Mouse (Mus musculus): Measurements from ENCODE around the gene Ehd4. TPM values are rescaled to one million over a fixed set of nuclear protein-coding genes. Genes with fewer than 3 reads are reported as not detected.

Gene Ehd4
- total and polyA plus RNA-seq, 3 experiments, result 15.8 to 35.5 TPM; not detected in 1

DNA sequence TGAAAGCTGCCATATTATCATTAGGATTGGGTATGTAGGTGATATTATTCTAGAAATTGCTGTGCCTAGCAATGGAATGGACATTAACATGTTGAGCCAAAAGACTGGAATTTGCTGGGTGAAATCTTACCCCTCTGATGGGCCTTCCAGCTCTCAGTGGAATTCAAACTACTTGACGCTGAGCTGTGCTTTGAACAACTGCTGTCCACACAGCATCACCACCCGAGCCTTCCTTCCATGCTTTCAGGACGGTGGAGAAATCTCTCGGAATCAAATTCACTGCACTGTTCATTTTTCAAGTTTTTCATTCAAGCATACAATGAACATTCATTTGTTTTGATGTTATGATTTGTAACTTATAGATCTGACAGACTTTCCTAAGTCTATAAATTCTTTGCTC lies 10.0 kb downstream of the Ehd4 start:
- TF ChIP-seq CHD2 (IDR thresholded peaks at IDR 0.05; ENCODE audit: low read length) (no peak), MAX (IDR thresholded peaks at IDR 0.05; ENCODE audit: low read length) (no peak), GABPA (IDR thresholded peaks at IDR 0.05; ENCODE audit: low read depth, low read length) (no peak), POLR2AphosphoS5 (IDR thresholded peaks at IDR 0.05; ENCODE audit: borderline replicate concordance, low read depth, low read length) (no peak), MYC (IDR thresholded peaks at IDR 0.05; ENCODE audit: low read depth, low read length) (no peak), GATA1 (IDR thresholded peaks at IDR 0.05; ENCODE audit: low read depth, low read length) (no peak), USF1 (IDR thresholded peaks at IDR 0.05; ENCODE audit: low read depth, low read length) (no peak), MYB (IDR thresholded peaks at IDR 0.05; ENCODE audit: low read depth, low read length) (no peak), MEF2A (IDR thresholded peaks at IDR 0.05; ENCODE audit: extremely low read depth, insufficient replicate concordance, low read depth, low read length, poor library complexity, severe bottlenecking) (no peak), USF2 (IDR thresholded peaks at IDR 0.05; ENCODE audit: borderline replicate concordance in 1 of 2, insufficient read depth in 1 of 2, low read depth in 1 of 2, low read length in 2 of 2) (no peak), TAL1 (IDR thresholded peaks at IDR 0.05; ENCODE audit: low read length) (no peak), BHLHE40 (IDR thresholded peaks at IDR 0.05; ENCODE audit: borderline replicate concordance, low read depth, low read length) (no peak), ZC3H11A (IDR thresholded peaks at IDR 0.05; ENCODE audit: low read depth, low read length) (no peak), MXI1 (IDR thresholded peaks at IDR 0.05; ENCODE audit: low read depth, low read length) (no peak), ZKSCAN1 (IDR thresholded peaks at IDR 0.05; ENCODE audit: low read depth, low read length) (no peak)
- Histone ChIP-seq H3K27ac (ENCODE audit: control insufficient read depth, low read depth, low read length) (no peak overlapping the region), H3K4me1 (ENCODE audit: control insufficient read depth in 1 of 2, insufficient read depth in 2 of 2, low read length in 2 of 2) (no peaks in the 10 kb centered on the region), H3K9ac (ENCODE audit: control insufficient read depth, low read depth, low read length, poor library complexity, severe bottlenecking) (no peak overlapping the region), H3K9me3 (replicated peaks; ENCODE audit: insufficient read depth, low read length) (no peaks in the 10 kb centered on the region), H3K36me3 (ENCODE audit: control insufficient read depth in 1 of 2, insufficient read depth in 2 of 2, low read length in 2 of 2) (peaks cover 0 to 1% of the 10 kb centered on the region in 2 experiments; a peak in 2 of 4 replicates), H3K27me3 (ENCODE audit: control insufficient read depth in 1 of 2, insufficient read depth in 2 of 2, low read length in 2 of 2) (no peaks in the 10 kb centered on the region), H3K4me3 (ENCODE audit: control insufficient read depth in 1 of 2, insufficient read depth in 1 of 2, low read depth in 2 of 2, low read length in 2 of 2) (no peak overlapping the region), H3K79me2 (ENCODE audit: control insufficient read depth, insufficient read depth, low read length, poor library complexity) (peaks cover 5% of the 10 kb centered on the region; the same call in 1 of the 2 replicates)
- DNase-seq (ENCODE audit: low read depth, low spot score), result no peak

DNA sequence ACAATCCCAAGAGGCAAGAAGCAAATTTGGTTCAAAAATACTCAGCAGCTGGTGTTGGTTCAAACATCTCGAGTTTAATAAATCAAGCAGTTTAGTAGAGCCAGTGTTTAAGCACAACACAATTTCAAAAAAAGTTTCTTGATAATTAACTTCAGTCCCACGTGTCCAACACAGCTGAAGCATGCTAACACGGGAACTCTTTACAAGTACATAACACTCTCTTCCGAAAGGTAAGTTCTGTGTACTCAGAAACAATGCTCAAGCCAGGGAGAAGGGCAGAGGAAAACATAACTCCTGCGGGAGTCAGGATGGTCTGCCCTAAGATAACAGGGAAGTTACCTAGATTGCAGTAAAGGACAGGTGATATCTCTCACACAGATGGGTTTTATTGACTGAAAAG lies 12.1 kb downstream of the Ehd4 start:
- H3K27ac ChIP-seq (ENCODE audit: control insufficient read depth, low read depth, low read length), result no peak overlapping the region
- H3K27me3 ChIP-seq (ENCODE audit: control insufficient read depth in 1 of 2, insufficient read depth in 2 of 2, low read length in 2 of 2), result no peaks in the 10 kb centered on the region
- DNase-seq (ENCODE audit: low read depth, low spot score), result no peak
- TF ChIP-seq MAX (IDR thresholded peaks at IDR 0.05; ENCODE audit: low read length) (no peak), POLR2A (IDR thresholded peaks at IDR 0.05; ENCODE audit: control insufficient read depth in 1 of 2, insufficient read depth in 1 of 2, low read depth in 1 of 2, low read length in 2 of 2, poor library complexity in 1 of 2) (no peak), ZNF384 (IDR thresholded peaks at IDR 0.05; ENCODE audit: low read depth, low read length) (no peak), ZKSCAN1 (IDR thresholded peaks at IDR 0.05; ENCODE audit: low read depth, low read length) (no peak), BHLHE40 (IDR thresholded peaks at IDR 0.05; ENCODE audit: borderline replicate concordance, low read depth, low read length) (no peak), RCOR1 (IDR thresholded peaks at IDR 0.05; ENCODE audit: low read depth, low read length) (no peak), USF2 (IDR thresholded peaks at IDR 0.05; ENCODE audit: borderline replicate concordance in 1 of 2, insufficient read depth in 1 of 2, low read depth in 1 of 2, low read length in 2 of 2) (no peak), SIN3A (IDR thresholded peaks at IDR 0.05; ENCODE audit: low read length) (no peak)
- H3K4me1 ChIP-seq (ENCODE audit: control insufficient read depth in 1 of 2, insufficient read depth in 2 of 2, low read length in 2 of 2), result no peaks in the 10 kb centered on the region
- H3K79me2 ChIP-seq (ENCODE audit: control insufficient read depth, insufficient read depth, low read length, poor library complexity), result peaks cover 3% of the 10 kb centered on the region; the same call in 1 of the 2 replicates
- no peak overlapping the region for H3K9ac ChIP-seq (ENCODE audit: control insufficient read depth, low read depth, low read length, poor library complexity, severe bottlenecking)
- no peak overlapping the region for H3K4me3 ChIP-seq (ENCODE audit: control insufficient read depth in 1 of 2, insufficient read depth in 1 of 2, low read depth in 2 of 2, low read length in 2 of 2)
- H3K36me3 ChIP-seq (ENCODE audit: control insufficient read depth in 1 of 2, insufficient read depth in 2 of 2, low read length in 2 of 2), result peaks cover 0 to 1% of the 10 kb centered on the region in 2 experiments; a peak in 1 of 4 replicates
- H3K9me3 ChIP-seq (replicated peaks; ENCODE audit: insufficient read depth, low read length), result no peaks in the 10 kb centered on the region
